Mouse (Mus musculus): ENCODE results near the gene Mrpl1. TPM values are rescaled to one million over a fixed set of nuclear protein-coding genes. Genes with fewer than 3 reads are reported as not detected.

The Mrpl1 gene
- total RNA-seq, 1 experiment, result 27.9 TPM

DNA sequence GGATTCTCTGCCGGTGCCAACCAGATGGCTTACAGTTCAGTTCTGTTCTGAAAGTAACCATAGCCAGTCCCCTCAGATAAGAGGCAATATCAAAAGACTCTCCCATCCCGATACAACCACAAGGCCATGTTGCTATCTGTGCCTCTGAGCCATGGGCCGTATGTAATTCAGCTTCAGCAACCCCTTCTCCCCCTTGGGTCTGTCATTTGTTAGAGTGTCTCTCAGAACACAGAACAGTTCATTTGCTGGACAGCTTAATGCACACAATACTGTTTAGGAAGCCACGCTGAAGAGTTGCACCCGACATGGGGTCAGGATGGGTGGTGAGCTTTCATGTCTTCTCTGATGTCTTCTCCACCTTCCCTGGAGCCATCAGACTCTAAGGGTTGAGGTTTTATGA lies 100.3 kb downstream of the Mrpl1 start:
- no peak overlapping the region for H3K4me3 ChIP-seq (ENCODE audit: insufficient read depth in 1 of 2, low read depth in 1 of 2, low read length in 2 of 2, poor library complexity in 1 of 2, severe bottlenecking in 1 of 2)
- no peaks in the 10 kb centered on the region for H3K9me3 ChIP-seq (ENCODE audit: control insufficient read depth, insufficient read depth, low read depth, low read length)
- H3K27ac ChIP-seq (ENCODE audit: insufficient read depth, low read depth, low read length, poor library complexity, severe bottlenecking), result no peak overlapping the region
- H3K4me1 ChIP-seq (ENCODE audit: control insufficient read depth in 2 of 2, insufficient read depth in 2 of 2, low read length in 2 of 2, poor library complexity in 1 of 2), result no peaks in the 10 kb centered on the region
- in situ Hi-C loops (cut with MboI; ENCODE audit: low sequenced_read_pairs in 2 of 2, unreplicated experiment in 2 of 2), result no loop called here
- H3K36me3 ChIP-seq (ENCODE audit: control insufficient read depth, insufficient read depth, low read length, poor library complexity, severe bottlenecking), result no peaks in the 10 kb centered on the region
- no peak for DNase-seq (ENCODE audit: low read depth, low spot score)
- no peak overlapping the region for H3K9ac ChIP-seq (ENCODE audit: insufficient read depth, low read depth, low read length, poor library complexity, severe bottlenecking)
- TF ChIP-seq CHD2 (IDR thresholded peaks at IDR 0.05; ENCODE audit: low read depth, low read length), result no peak
- TF ChIP-seq MAFK (IDR thresholded peaks at IDR 0.05; ENCODE audit: insufficient read depth, low read depth, low read length), result no peak
- no peak for TF ChIP-seq ZNF384 (IDR thresholded peaks at IDR 0.05; ENCODE audit: low read depth, low read length)
- no peak for TF ChIP-seq HCFC1 (IDR thresholded peaks at IDR 0.05; ENCODE audit: borderline replicate concordance, insufficient read depth, low read length)
- no peak for TF ChIP-seq ZC3H11A (IDR thresholded peaks at IDR 0.05; ENCODE audit: borderline replicate concordance, low read depth, low read length)

DNA sequence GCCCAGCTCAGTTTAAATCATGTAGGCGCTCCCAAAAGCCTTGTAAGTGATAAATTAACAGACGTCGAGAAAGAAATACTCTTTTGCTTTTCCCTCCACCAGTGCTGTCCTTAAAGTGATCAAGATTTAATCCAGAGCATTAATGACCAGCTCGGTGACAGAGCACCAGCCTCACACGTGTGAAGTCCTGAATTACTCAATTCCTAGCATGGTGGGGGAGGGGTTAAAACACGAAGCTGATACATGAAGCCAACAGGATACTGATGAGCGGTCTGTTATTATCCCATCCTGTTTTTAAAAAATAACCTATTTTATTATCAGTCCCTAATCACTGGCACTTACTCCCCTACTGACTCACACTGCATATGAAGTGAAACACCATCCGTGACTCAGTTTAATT lies 102.4 kb downstream of the Mrpl1 start:
- H3K4me1 ChIP-seq (ENCODE audit: control insufficient read depth in 2 of 2, insufficient read depth in 2 of 2, low read length in 2 of 2, poor library complexity in 1 of 2), result no peaks in the 10 kb centered on the region
- H3K36me3 ChIP-seq (ENCODE audit: control insufficient read depth, insufficient read depth, low read length, poor library complexity, severe bottlenecking), result no peaks in the 10 kb centered on the region
- H3K4me3 ChIP-seq (ENCODE audit: insufficient read depth in 1 of 2, low read depth in 1 of 2, low read length in 2 of 2, poor library complexity in 1 of 2, severe bottlenecking in 1 of 2), result no peak overlapping the region
- TF ChIP-seq ZNF384 (IDR thresholded peaks at IDR 0.05; ENCODE audit: low read depth, low read length) (no peak), MAFK (IDR thresholded peaks at IDR 0.05; ENCODE audit: insufficient read depth, low read depth, low read length) (no peak)
- no peaks in the 10 kb centered on the region for H3K9me3 ChIP-seq (ENCODE audit: control insufficient read depth, insufficient read depth, low read depth, low read length)
- in situ Hi-C loops (cut with MboI; ENCODE audit: low sequenced_read_pairs in 2 of 2, unreplicated experiment in 2 of 2), result no loop called here
- no peak for DNase-seq (ENCODE audit: low read depth, low spot score)
- H3K27ac ChIP-seq (ENCODE audit: insufficient read depth, low read depth, low read length, poor library complexity, severe bottlenecking), result no peak overlapping the region
- no peak overlapping the region for H3K9ac ChIP-seq (ENCODE audit: insufficient read depth, low read depth, low read length, poor library complexity, severe bottlenecking)

Other genes with a start within 250 kb of the Mrpl1 start
- gene Cnot6l, start 45.3 kb upstream of the Mrpl1 start, total RNA-seq (2012; rRNA removed), result 8.4 TPM in 2 replicates
- 1.6 and 2.2 TPM in 2 replicates for gene Fras1, start 164.5 kb downstream of the Mrpl1 start, total RNA-seq (2012; rRNA removed)